ENCODE assay signal across 17 mouse cellular contexts in the genomic region with DNA sequence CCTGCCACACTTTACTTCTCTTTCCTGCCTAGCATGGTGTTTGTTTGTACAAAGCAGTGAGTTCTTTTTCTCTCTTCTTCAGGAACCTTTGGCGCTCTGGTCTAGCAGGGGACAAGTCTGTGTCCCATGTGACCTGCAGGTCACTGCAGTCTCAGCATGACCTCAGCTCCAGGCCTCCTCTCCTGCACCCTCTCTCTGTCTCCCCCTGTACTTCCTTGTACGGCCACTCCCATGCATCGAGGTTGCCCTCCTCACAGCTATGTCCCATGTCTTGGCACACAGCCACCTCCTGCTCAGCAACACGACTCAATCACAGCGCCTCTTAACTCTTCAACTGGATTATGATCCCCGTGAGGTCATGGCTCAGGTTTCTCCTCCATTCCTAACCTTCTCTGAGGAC. TPM values are rescaled to one million over a fixed set of nuclear protein-coding genes. Genes with fewer than 3 reads are reported as not detected.
DNase-seq lines count a peak whose midpoint lies in the region; ATAC-seq and TF ChIP-seq lines count a peak whose summit lies in the region.
"Had no signal": no experiment of that assay in that cellular context is flagged by ENCODE, and none has a peak within 500 bp of the region (broad histone marks: within the 10 kb centered on the region; RNA-seq: fewer than 3 reads in every experiment).

No protein-coding gene starts in this region.

- H3K27ac ChIP-seq in heart, postnatal 0 days (ENCODE audit: low read depth), result no peak overlapping the region
- H3K27ac ChIP-seq in lung, embryonic 14.5 days (ENCODE audit: low read depth), result no peak overlapping the region
- peak overlapping the region; percentile 39 for H3K27ac ChIP-seq in intestine, embryonic 16.5 days (ENCODE audit: low read length)
- no peak overlapping the region for H3K27ac ChIP-seq in stomach, embryonic 16.5 days (ENCODE audit: low read length)
- H3K27ac ChIP-seq: embryonic facial prominence, embryonic 10.5 days; gastrocnemius, adult 2 months; liver, embryonic 13.5 days; midbrain, embryonic 10.5 days had no signal

- WGBS in heart, postnatal 0 days, result 22% methylated on average over 6 of the region's 6 CpGs
- WGBS in lung, embryonic 14.5 days, result 37% methylated on average over 6 of the region's 6 CpGs
- 47% methylated on average over 6 of the region's 6 CpGs for WGBS in intestine, embryonic 16.5 days
- 53% methylated on average over 6 of the region's 6 CpGs for WGBS in stomach, embryonic 16.5 days

- 0 out of 2 replicates have a peak, but pooled peaks cover 4% of the 10 kb centered on the region for H3K4me1 ChIP-seq in heart, postnatal 0 days (ENCODE audit: control insufficient read depth, insufficient read depth)
- H3K4me1 ChIP-seq in lung, embryonic 14.5 days (ENCODE audit: insufficient read depth), result no peaks in the 10 kb centered on the region
- H3K4me1 ChIP-seq in intestine, embryonic 16.5 days (ENCODE audit: control insufficient read depth, insufficient read depth, low read length), result peaks cover 14% of the 10 kb centered on the region; the same call in 1 of the 2 replicates
- H3K4me1 ChIP-seq in stomach, embryonic 16.5 days (ENCODE audit: control insufficient read depth, insufficient read depth, low read length), result peaks cover 4% of the 10 kb centered on the region; the same call in 1 of the 2 replicates
- H3K4me1 ChIP-seq: liver, embryonic 13.5 days had no signal

- peak; percentile 43 for DNase-seq in heart, postnatal 0 days (ENCODE audit: low spot score)
- no peak for DNase-seq in heart, adult 8-10 months (ENCODE audit: low spot score)
- DNase-seq in lung, embryonic 14.5 days, result peak; percentile 31
- DNase-seq in lung, postnatal 25 days (ENCODE audit: low spot score), result no peak
- no peak for DNase-seq in embryo, embryonic 10.5 days (ENCODE audit: low spot score)
- DNase-seq: cerebellum, adult 2 months; cerebellum, postnatal 36 days; gastrocnemius, adult 2 months; heart, postnatal 4 days; liver, embryonic 13.5 days; lung, postnatal 14 days; retina, postnatal 1 day; thymus, postnatal 14 days had no signal

- no peak overlapping the region for H3K4me2 ChIP-seq in heart, postnatal 0 days (ENCODE audit: low read depth, low read length)
- no peak overlapping the region for H3K4me2 ChIP-seq in lung, embryonic 14.5 days
- no peak overlapping the region for H3K4me2 ChIP-seq in intestine, embryonic 16.5 days (ENCODE audit: low read depth, low read length)
- H3K4me2 ChIP-seq in stomach, embryonic 16.5 days (ENCODE audit: low read depth, low read length), result no peak overlapping the region
- H3K4me2 ChIP-seq: liver, embryonic 13.5 days had no signal

- no peak for TF ChIP-seq CTCF in heart, postnatal 0 days (IDR thresholded peaks at IDR 0.05; ENCODE audit: low read depth)
- TF ChIP-seq CTCF in lung, embryonic 14.5 days (IDR thresholded peaks at IDR 0.05; ENCODE audit: low read depth), result no peak

- H3K27me3 ChIP-seq in heart, postnatal 0 days (ENCODE audit: control insufficient read depth, insufficient read depth, low read length), result no peaks in the 10 kb centered on the region
- H3K27me3 ChIP-seq in lung, embryonic 14.5 days (ENCODE audit: insufficient read depth, low read length), result no peaks in the 10 kb centered on the region
- no peaks in the 10 kb centered on the region for H3K27me3 ChIP-seq in intestine, embryonic 16.5 days (replicated peaks; ENCODE audit: control insufficient read depth, insufficient read depth, low read length)
- H3K27me3 ChIP-seq in stomach, embryonic 16.5 days (ENCODE audit: control insufficient read depth, insufficient read depth, low read length), result no peaks in the 10 kb centered on the region
- H3K27me3 ChIP-seq: liver, embryonic 13.5 days had no signal

- no peak overlapping the region for H3K9ac ChIP-seq in heart, postnatal 0 days (replicated peaks; ENCODE audit: low read depth, low read length)
- no peak overlapping the region for H3K9ac ChIP-seq in lung, embryonic 14.5 days
- H3K9ac ChIP-seq in intestine, embryonic 16.5 days (ENCODE audit: low read depth, low read length), result no peak overlapping the region
- no peak overlapping the region for H3K9ac ChIP-seq in stomach, embryonic 16.5 days (ENCODE audit: low read length)
- H3K9ac ChIP-seq: liver, embryonic 13.5 days had no signal

- TF ChIP-seq EP300 in heart, postnatal 0 days (IDR thresholded peaks at IDR 0.05; ENCODE audit: low read depth), result no peak

- H3K9me3 ChIP-seq in heart, postnatal 0 days (replicated peaks; ENCODE audit: control insufficient read depth, low read length), result no peaks in the 10 kb centered on the region
- H3K9me3 ChIP-seq in lung, embryonic 14.5 days (ENCODE audit: low read depth, low read length), result no peaks in the 10 kb centered on the region
- no peaks in the 10 kb centered on the region for H3K9me3 ChIP-seq in intestine, embryonic 16.5 days (ENCODE audit: control insufficient read depth, low read length)
- no peaks in the 10 kb centered on the region for H3K9me3 ChIP-seq in stomach, embryonic 16.5 days (replicated peaks; ENCODE audit: control insufficient read depth, low read length)
- H3K9me3 ChIP-seq: embryonic facial prominence, embryonic 10.5 days; liver, embryonic 13.5 days; midbrain, embryonic 10.5 days had no signal

- no peak overlapping the region for H3K4me3 ChIP-seq in heart, postnatal 0 days (ENCODE audit: low read depth, low read length)
- H3K4me3 ChIP-seq in lung, embryonic 14.5 days (ENCODE audit: low read depth, low read length), result no peak overlapping the region
- H3K4me3 ChIP-seq in intestine, embryonic 16.5 days (ENCODE audit: low read length), result no peak overlapping the region
- H3K4me3 ChIP-seq in stomach, embryonic 16.5 days (replicated peaks; ENCODE audit: low read length), result no peak overlapping the region
- H3K4me3 ChIP-seq: embryonic facial prominence, embryonic 10.5 days; gastrocnemius, adult 2 months; liver, embryonic 13.5 days; midbrain, embryonic 10.5 days had no signal

- ATAC-seq in heart, postnatal 0 days (ENCODE audit: insufficient read depth, low read depth), result peak; percentile 66
- ATAC-seq in lung, embryonic 14.5 days (ENCODE audit: insufficient read depth), result peak; percentile 14; the same call in 1 of the 2 replicates
- peak; percentile 94 for ATAC-seq in intestine, embryonic 16.5 days
- ATAC-seq in stomach, embryonic 16.5 days (ENCODE audit: insufficient read depth, low FRiP score), result peak; percentile 81; the same call in 1 of the 2 replicates

- no peaks in the 10 kb centered on the region for H3K36me3 ChIP-seq in heart, postnatal 0 days (replicated peaks; ENCODE audit: control insufficient read depth, insufficient read depth, low read length)
- no peaks in the 10 kb centered on the region for H3K36me3 ChIP-seq in lung, embryonic 14.5 days (ENCODE audit: insufficient read depth)
- H3K36me3 ChIP-seq in intestine, embryonic 16.5 days (ENCODE audit: control insufficient read depth, insufficient read depth, low read length), result no peaks in the 10 kb centered on the region
- H3K36me3 ChIP-seq in stomach, embryonic 16.5 days (ENCODE audit: control insufficient read depth, insufficient read depth, low read length), result no peaks in the 10 kb centered on the region
- H3K36me3 ChIP-seq: embryonic facial prominence, embryonic 10.5 days; liver, embryonic 13.5 days; midbrain, embryonic 10.5 days had no signal

RNA-seq across cellular contexts. Expression of a gene that starts 26.9 kb away (rescaled TPM):
- total RNA-seq in heart, postnatal 0 days (2014; rRNA removed; ENCODE audit: low replicate concordance), result 3.6 and 4.1 TPM in 2 replicates
- polyA plus RNA-seq in heart, postnatal 0 days (2015; fragmentation: Nextera tagmentation; extraction: Ambion mirVana), result 1.7 and 1.9 TPM in 2 replicates
- 1 to 10 TPM; 2.0 to 4.9 (median 2.5) TPM for total RNA-seq in heart, adult 8-10 months (2022)
- polyA plus RNA-seq in lung, embryonic 14.5 days (2014; fragmentation: Nextera tagmentation; extraction: Ambion mirVana), result 6.5 and 7.3 TPM in 2 replicates
- polyA plus RNA-seq in intestine, embryonic 16.5 days (2015; fragmentation: Nextera tagmentation; extraction: Ambion mirVana), result 3.1 TPM in 2 replicates
- polyA plus RNA-seq in stomach, embryonic 16.5 days (2015; fragmentation: Nextera tagmentation; extraction: Ambion mirVana), result 4.7 and 5.0 TPM in 2 replicates

Comparison
In these comparisons a context has a peak if more than half of its experiments do, and no peak if none do; other contexts are left out.
1. DNase-seq: peak in heart, postnatal 0 days (single experiment) and lung, embryonic 14.5 days (single experiment); none in heart, adult 8-10 months (single experiment), lung, postnatal 25 days (single experiment) and embryo, embryonic 10.5 days (single experiment).
2. ATAC-seq: peak in every context shown above with its lines; median percentile 94 in intestine, embryonic 16.5 days; 81 in stomach, embryonic 16.5 days; 66 in heart, postnatal 0 days; 14 in lung, embryonic 14.5 days.